Mouse (Mus musculus) hindbrain, embryonic 14.5 days (tissue): ENCODE data around the gene Fgr. TPM values are rescaled to one million over a fixed set of nuclear protein-coding genes. Genes with fewer than 3 reads are reported as not detected.

Experiments
- ATAC-seq: fragments of 200-750 bp; cut with Nextera tagmentation; 2 replicates; pipeline ENCODE4 v1.8.0; 2017; ENCODE audit warnings: moderate number of reproducible peaks, mild to moderate bottlenecking, moderate TSS enrichment, moderate library complexity; ENCODE audit not compliant: low FRiP score
- DNase-seq: peaks from one replicate; pipeline ENCODE4 v3.0.0-alpha.2; 2015; ENCODE audit warnings: low spot score
- H3K27ac ChIP-seq: fragments of 300-500 bp; sonication (generic); 2 replicates; pipeline ENCODE4 v1.5.1; 2014; ENCODE audit warnings: mild to moderate bottlenecking, moderate library complexity
- H3K27me3 ChIP-seq: fragments of 300-500 bp; sonication (generic); 2 replicates; pipeline ENCODE4 v1.6.1; 2014; ENCODE audit warnings: mild to moderate bottlenecking, low read length, mixed read lengths; ENCODE audit not compliant: control insufficient read depth, insufficient read depth
- H3K36me3 ChIP-seq: fragments of 300-500 bp; sonication (generic); replicated peaks from 2 replicates; pipeline ENCODE4 v1.6.1; 2014; ENCODE audit not compliant: control insufficient read depth, insufficient read depth
- H3K4me1 ChIP-seq: fragments of 300-500 bp; sonication (generic); replicated peaks from 2 replicates; pipeline ENCODE4 v1.6.1; 2014; ENCODE audit warnings: antibody characterized with exemption, low read length, mixed read lengths; ENCODE audit not compliant: control insufficient read depth, insufficient read depth
- H3K4me2 ChIP-seq: fragments of 300-500 bp; sonication (generic); replicated peaks from 2 replicates; pipeline ENCODE4 v1.6.1; 2014; ENCODE audit warnings: mild to moderate bottlenecking, moderate library complexity
- H3K4me3 ChIP-seq: fragments of 300-500 bp; sonication (generic); replicated peaks from 2 replicates; pipeline ENCODE4 v1.5.1; 2014; ENCODE audit warnings: mild to moderate bottlenecking, low read length
- H3K9ac ChIP-seq: fragments of 300-500 bp; sonication (generic); 2 replicates; pipeline ENCODE4 v1.6.1; 2014
- H3K9me3 ChIP-seq: fragments of 300-500 bp; sonication (generic); 2 replicates; pipeline ENCODE4 v1.6.1; 2016; ENCODE audit warnings: low read length; ENCODE audit not compliant: control insufficient read depth
- WGBS: fragments of 180-500 bp; shearing (Covaris S2); extraction: QIAGEN DNeasy Blood & Tissue Kit; methylation state at CpG from one replicate; pipeline ENCODE4 v1.1.7; 2014; 5-methylcytosine and 5-hydroxymethylcytosine counted together
- polyA plus RNA-seq: library from polyadenylated mRNA; unstranded; fragments of >200 nt; fragmentation: Nextera tagmentation; extraction: Ambion mirVana; gene quantifications from 2 replicates; pipeline ENCODE4 v1.2.1, GENCODE M21; 2014

The Fgr gene
- polyA plus RNA-seq, 1 experiment from 2014 or later, result 0.17 TPM

- no peaks in the 10 kb centered on the region for H3K9me3 ChIP-seq
- 0 out of 2 replicates have a peak, but pooled peaks cover 3% of the 10 kb centered on the region for H3K36me3 ChIP-seq
- H3K9ac ChIP-seq, result peak overlapping the region; percentile 26; the same call in 1 of the 2 replicates
- H3K4me2 ChIP-seq, result peak overlapping the region; percentile 97
- no peaks in the 10 kb centered on the region for H3K27me3 ChIP-seq
- H3K27ac ChIP-seq, result peak overlapping the region; percentile 26
- WGBS, result 36% methylated on average over 4 of the region's 4 CpGs
- H3K4me1 ChIP-seq, result peaks cover 66% of the 10 kb centered on the region
- no peak for DNase-seq
- no peak for ATAC-seq
- H3K4me3 ChIP-seq, result no peak overlapping the region
These were observed 43.0 kb downstream of the Fgr start for GRCm38 (mm10) chr4:133016677-133017415.

DNA sequence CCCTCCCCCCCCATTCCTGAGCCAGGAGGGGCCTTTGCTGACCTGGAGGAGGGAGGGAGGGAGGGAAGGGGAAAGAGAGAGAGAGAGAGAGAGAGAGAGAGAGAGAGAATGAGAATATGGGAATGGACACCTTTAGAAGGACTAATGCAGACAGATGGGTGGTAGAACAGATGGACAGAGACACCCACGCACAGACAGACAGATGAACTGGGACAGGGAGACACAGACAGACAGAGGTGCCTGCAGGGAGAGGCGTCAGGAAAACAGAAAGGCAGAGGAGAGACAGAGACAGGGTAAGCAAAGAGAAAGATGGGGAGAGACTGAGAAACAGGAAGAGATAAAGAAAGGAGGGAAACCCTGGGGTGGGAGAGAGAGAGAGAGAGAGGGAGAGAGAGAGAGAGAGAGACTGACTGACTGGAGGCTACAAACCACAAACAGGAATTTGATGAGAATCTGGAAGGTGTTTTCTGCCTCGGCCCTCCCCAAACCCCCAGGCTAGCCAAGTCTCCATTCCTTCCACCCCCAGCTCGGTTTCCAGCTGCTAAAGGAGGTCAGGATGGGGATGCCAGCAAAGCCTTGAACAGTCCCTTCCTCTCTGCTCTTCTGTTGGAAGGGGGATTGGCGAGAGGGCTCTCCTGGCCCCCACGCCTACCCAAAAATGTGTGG, 43.8 kb downstream of the Fgr start:
- Histone ChIP-seq H3K36me3 (0 out of 2 replicates have a peak, but pooled peaks cover 3% of the 10 kb centered on the region), H3K9ac (0 out of 2 replicates have a peak overlapping the region, but pooled peaks have one; percentile 26), H3K27ac (no peak overlapping the region), H3K4me3 (no peak overlapping the region), H3K4me1 (peaks cover 74% of the 10 kb centered on the region), H3K4me2 (no peak overlapping the region), H3K9me3 (no peaks in the 10 kb centered on the region), H3K27me3 (no peaks in the 10 kb centered on the region)
- ATAC-seq (no peak), DNase-seq (no peak)
- WGBS, result 68% methylated on average over 6 of the region's 6 CpGs

DNA sequence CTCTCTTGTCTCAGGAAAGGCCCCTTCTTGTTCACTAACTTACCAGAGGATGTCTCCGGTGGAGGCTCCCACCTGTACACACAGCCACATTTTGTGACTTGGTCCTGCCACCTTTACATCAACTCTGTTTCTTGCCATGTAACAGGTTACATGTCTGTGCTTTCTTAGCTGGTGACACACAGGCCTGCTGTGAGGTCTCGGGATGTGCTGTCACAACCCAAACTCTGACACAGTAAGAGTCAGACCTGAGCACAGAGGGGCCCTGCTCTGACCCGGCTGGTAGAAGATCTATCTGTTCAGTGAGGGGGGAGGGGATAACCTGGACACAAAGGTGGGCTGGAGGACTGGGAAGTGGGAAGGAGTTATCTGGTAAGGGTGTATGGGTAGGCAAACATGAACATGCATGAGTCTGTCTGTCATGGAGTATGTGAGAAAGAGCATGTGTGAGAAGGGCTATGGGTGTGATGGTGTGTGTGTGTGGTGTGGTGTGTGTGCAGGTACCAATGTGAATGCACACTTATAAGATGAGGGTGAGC, 44.4 kb downstream of the Fgr start:
- no peak for DNase-seq
- Histone ChIP-seq H3K4me2 (no peak overlapping the region), H3K27ac (no peak overlapping the region), H3K36me3 (0 out of 2 replicates have a peak, but pooled peaks cover 3% of the 10 kb centered on the region), H3K9me3 (no peaks in the 10 kb centered on the region), H3K27me3 (no peaks in the 10 kb centered on the region), H3K4me1 (peaks cover 80% of the 10 kb centered on the region), H3K9ac (no peak overlapping the region), H3K4me3 (no peak overlapping the region)
- WGBS, result 76% methylated on average over 3 of the region's 3 CpGs
- ATAC-seq, result no peak

DNA sequence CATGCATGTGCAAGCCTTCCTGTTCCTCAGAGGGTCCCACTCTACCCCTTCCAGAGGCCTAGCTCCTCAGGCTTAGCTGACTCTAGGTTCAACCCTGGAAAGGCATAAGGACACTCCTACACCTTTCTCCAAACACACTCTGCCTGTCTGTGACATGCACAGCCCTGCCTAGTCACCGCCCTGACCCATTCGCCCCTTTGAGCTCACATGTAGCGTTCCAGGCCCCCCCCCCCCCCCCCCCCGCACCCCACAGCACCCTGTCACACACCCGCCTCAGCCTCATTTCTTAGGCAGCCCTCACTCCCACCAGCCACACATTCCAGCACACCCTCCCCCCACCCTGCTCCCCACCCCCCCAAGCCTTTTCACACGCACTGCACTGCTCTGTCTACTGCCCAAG, 46.8 kb downstream of the Fgr start:
- Histone ChIP-seq H3K27ac (peak overlapping the region; percentile 71; the same call in 1 of the 2 replicates), H3K4me3 (no peak overlapping the region), H3K9me3 (no peaks in the 10 kb centered on the region), H3K4me2 (peak overlapping the region; percentile 48; the same call in 1 of the 2 replicates), H3K9ac (0 out of 2 replicates have a peak overlapping the region, but pooled peaks have one; percentile 9), H3K4me1 (peaks cover 82% of the 10 kb centered on the region), H3K36me3 (0 out of 2 replicates have a peak, but pooled peaks cover 3% of the 10 kb centered on the region), H3K27me3 (no peaks in the 10 kb centered on the region)
- WGBS, result 15% methylated on average over 4 of the region's 6 CpGs
- DNase-seq (no peak), ATAC-seq (no peak)

DNA sequence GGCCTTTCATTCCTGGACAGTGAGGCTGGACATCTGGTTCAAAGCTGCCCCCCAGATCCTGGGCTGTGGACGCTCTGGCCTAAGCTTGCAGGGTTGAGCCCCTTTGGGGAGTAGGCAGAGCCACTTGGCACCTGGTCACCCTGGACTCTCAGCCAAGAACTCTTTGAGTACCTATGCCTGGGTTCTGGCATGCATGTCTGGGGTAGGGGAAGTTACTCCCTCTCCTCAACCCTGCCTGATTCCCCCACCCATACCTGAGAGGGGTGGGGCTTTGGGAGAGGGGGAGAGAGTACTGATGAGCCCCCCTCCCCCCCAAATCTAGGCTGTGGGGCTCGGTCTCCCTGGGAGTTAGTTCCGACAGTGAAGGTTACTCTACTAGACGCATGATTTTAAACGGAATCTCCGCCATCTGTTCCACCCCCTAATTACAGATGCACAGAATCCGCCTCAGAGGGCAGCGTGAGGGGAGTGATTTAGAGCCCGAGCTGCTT, 47.3 kb downstream of the Fgr start:
- Histone ChIP-seq H3K36me3 (0 out of 2 replicates have a peak, but pooled peaks cover 3% of the 10 kb centered on the region), H3K9ac (peak overlapping the region; percentile 35; the same call in 1 of the 2 replicates), H3K9me3 (no peaks in the 10 kb centered on the region), H3K4me2 (peak overlapping the region; percentile 48), H3K4me3 (no peak overlapping the region), H3K4me1 (peaks cover 82% of the 10 kb centered on the region), H3K27me3 (no peaks in the 10 kb centered on the region), H3K27ac (peak overlapping the region; percentile 71)
- peak; percentile 65 for DNase-seq
- ATAC-seq, result no peak
- 5% methylated on average over 9 of the region's 9 CpGs for WGBS

- peak overlapping the region; percentile 35; the same call in 1 of the 2 replicates for H3K9ac ChIP-seq
- H3K4me2 ChIP-seq, result peak overlapping the region; percentile 48
- no peaks in the 10 kb centered on the region for H3K27me3 ChIP-seq
- ATAC-seq (no peak), DNase-seq (no peak)
- H3K4me1 ChIP-seq, result peaks cover 82% of the 10 kb centered on the region
- H3K4me3 ChIP-seq, result peak overlapping the region; percentile 1; the same call in 1 of the 2 replicates
- no peaks in the 10 kb centered on the region for H3K9me3 ChIP-seq
- WGBS, result under 1% methylated on average over 14 of the region's 14 CpGs
- peak overlapping the region; percentile 71 for H3K27ac ChIP-seq
- H3K36me3 ChIP-seq, result 0 out of 2 replicates have a peak, but pooled peaks cover 3% of the 10 kb centered on the region
These were observed 48.3 kb downstream of the Fgr start for GRCm38 (mm10) chr4:133022217-133022616.

- peak overlapping the region; percentile 71 for H3K27ac ChIP-seq
- WGBS, result 30% methylated on average over 13 of the region's 14 CpGs
- H3K9me3 ChIP-seq, result no peaks in the 10 kb centered on the region
- 0 out of 2 replicates have a peak, but pooled peaks cover 2% of the 10 kb centered on the region for H3K36me3 ChIP-seq
- H3K4me3 ChIP-seq, result no peak overlapping the region
- peak overlapping the region; percentile 35; the same call in 1 of the 2 replicates for H3K9ac ChIP-seq
- peak overlapping the region; percentile 48 for H3K4me2 ChIP-seq
- ATAC-seq (peak; percentile 18; the same call in 1 of the 2 replicates), DNase-seq (no peak)
- H3K4me1 ChIP-seq, result peaks cover 76% of the 10 kb centered on the region
- H3K27me3 ChIP-seq, result no peaks in the 10 kb centered on the region
These were observed 49.2 kb downstream of the Fgr start for GRCm38 (mm10) chr4:133022954-133023635.

GRCm38 (mm10) chr4:133023636-133024035, 49.7 kb downstream of the Fgr start:
- 73% methylated on average over 6 of the region's 6 CpGs for WGBS
- H3K9ac ChIP-seq, result no peak overlapping the region
- peaks cover 75% of the 10 kb centered on the region for H3K4me1 ChIP-seq
- H3K4me2 ChIP-seq, result 0 out of 2 replicates have a peak overlapping the region, but pooled peaks have one; percentile 48
- no peaks in the 10 kb centered on the region for H3K9me3 ChIP-seq
- no peaks in the 10 kb centered on the region for H3K27me3 ChIP-seq
- DNase-seq, result no peak
- H3K27ac ChIP-seq, result 0 out of 2 replicates have a peak overlapping the region, but pooled peaks have one; percentile 15
- H3K36me3 ChIP-seq, result no peaks in the 10 kb centered on the region
- no peak overlapping the region for H3K4me3 ChIP-seq
- ATAC-seq, result no peak
